Mouse (Mus musculus) MN1 (cell line): ENCODE results near the gene Ccdc3.
A peak's percentile ranks its signal among the peaks of the same experiment; 100 is the strongest.

ENCODE experiments used
- DNase-seq: peaks from one replicate; pipeline ENCODE4 v3.0.0-alpha.2; 2016; ENCODE audit warnings: low spot score

The Ccdc3 gene

GRCm38 (mm10) chr2:5161002-5161745 lies 23.6 kb downstream of the Ccdc3 start:
- DNase-seq: no peak

GRCm38 (mm10) chr2:5161908-5162674 lies 24.5 kb downstream of the Ccdc3 start:
- DNase-seq: no peak

- DNase-seq: no peak
These were observed 25.2 kb downstream of the Ccdc3 start for GRCm38 (mm10) chr2:5162756-5163155.

DNA sequence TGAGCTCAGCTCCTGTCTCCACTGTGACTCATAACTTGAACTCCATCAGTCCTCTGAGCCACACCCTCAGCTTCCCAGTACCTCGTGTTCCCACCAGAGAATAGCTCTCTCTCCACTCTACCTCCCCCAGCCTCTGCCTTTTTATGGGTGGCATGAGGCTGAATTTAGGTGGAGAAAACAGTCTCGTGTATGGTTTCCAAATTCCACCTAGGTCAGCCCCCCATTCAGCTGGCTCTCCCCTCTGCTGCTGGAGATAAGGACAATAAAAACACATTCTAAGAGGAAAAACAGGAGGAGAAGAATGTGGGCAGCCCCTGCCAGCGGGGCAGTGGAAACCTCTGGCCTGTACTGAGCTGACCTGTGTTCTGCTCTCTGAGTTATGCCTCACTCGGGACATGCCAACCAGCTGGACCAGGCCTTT lies 28.4 kb downstream of the Ccdc3 start:
- peak; percentile 14 for DNase-seq

DNA sequence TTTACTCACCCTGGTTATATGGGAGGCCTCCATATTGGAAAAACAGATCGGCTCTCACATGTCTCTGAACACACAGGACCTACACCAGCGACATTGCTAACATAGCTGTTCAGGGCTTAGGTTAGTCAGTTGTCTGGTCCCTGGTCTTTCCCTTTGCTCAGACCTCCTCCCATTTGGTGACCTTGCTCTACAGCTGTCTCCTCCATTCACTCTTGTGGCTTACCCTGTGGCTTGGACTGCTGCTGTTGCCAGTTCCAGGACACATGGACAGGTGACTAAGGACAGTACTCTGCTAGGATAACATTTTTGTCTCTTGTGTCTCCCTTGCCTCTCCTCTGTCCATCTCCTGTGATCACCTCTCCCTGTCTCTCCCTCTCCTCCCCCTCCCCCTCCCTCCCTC lies 29.2 kb downstream of the Ccdc3 start:
- no peak for DNase-seq

GRCm38 (mm10) chr2:5170815-5171214 lies 33.2 kb downstream of the Ccdc3 start:
- DNase-seq: no peak

DNA sequence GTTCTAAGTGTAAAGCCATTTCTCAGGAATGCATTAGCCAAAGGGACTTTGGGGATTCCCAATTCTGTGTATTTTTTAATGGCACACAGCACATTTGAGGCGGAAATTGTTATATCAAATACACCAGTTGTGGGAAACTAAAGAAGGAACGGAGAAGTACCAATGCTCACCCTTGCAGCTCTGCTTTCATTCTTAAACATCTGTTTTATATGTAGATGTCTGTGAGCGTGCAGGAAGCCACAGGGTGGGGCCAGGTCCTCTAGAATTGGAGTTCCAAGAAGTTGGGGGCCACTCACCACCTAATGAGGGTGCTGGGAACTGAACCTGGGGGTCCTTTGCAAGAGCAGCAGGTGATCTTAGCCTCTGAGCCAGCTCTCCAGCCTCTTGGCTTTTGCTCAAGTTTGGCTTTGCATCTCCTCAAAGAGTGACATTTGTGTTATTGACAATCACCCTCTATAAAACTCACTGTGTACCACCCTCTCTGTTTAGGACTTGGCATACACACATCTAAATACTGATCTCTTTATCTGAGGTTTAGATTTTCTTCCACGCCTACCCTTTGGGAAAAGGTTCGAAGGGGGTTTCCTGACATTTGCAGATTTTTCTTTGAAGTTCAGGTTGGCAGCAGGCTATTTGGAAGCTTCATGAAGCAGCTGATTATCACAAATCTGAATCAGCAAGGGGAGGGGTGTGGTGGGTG lies 33.9 kb downstream of the Ccdc3 start:
- DNase-seq: no peak

DNA sequence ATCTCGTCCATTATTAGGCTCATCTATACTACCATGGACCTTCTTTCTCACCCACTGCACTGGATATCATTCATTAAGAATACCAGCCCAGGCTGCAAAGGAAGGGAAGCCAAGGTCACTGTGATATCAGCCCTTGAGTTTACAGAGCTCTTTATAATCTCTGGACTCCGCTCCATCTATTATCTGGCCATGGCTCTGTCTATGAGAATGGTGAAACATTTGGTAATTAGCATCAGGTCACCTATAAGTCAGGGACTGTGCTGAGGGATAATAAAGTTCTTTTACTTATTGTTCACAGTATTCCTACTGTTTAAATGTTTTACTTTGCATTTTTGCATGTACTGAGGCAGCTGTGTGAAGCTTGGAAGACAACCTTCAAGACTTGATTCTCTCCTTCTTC lies 35.2 kb downstream of the Ccdc3 start:
- no peak for DNase-seq

DNA sequence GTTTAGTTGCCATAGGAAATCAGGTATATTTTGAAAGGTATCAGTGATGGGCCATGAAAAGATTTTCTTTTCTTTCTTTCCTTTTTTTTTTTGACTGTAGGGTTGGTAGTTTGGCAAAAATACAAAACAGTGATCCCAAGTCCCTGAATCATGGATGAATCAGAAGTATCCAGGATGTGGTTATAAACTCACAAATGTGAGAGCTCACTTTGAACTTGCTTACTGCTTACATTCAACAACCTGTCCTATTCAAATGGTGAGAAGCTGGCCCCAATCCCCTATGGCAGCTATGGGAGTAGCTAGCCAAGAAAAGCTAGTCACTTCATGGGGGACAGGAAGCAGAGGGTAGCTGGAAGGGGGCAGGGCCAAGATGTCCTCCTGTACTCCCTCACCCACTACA lies 37.1 kb downstream of the Ccdc3 start:
- no peak for DNase-seq

DNA sequence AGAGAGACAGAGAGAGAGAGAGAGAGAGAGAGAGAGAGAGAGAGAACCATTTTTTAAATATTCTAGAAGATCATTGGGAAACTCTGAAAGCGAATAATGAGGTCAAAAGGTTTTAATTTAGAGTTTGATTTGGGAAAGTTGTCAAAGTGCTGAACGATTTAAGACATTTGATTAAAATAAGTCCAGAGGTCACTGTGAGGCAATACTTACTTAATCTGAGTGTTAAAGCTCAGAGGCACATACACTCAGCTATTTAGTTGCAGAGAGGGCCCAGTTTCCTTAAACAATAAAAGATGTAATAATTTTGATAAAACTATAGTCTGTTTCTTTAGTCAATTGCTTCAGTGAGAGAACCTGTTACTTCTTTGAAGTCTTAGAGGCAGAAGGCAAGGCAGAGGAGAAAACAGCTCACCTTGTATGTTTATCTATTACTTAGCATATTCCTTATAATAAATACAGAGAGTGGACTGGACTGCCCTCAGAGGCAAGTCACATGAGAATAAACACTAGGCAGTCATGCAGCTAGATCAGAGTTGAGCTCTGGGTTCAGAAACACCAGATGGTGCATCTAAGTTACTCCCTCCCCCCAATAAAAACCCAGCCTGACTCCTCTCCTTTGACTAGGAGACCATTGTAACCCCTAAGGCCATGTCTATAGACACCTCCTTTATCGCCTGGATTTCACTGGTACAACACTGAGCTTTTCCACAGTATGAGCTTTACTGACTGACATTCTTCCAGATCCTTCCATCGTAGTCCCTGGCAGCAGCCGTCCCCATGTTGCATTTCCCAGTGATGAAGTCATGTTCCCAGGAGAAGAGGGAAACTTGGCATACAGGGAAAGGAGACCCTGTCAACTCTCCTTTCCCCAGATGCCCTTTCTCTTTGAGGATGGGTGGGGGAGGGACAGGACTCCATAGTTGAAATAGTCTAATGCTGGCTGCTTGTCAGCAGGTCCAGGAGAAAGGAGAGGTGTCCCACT lies 44.2 kb downstream of the Ccdc3 start:
- no peak for DNase-seq

- no peak for DNase-seq
These were observed 46.6 kb downstream of the Ccdc3 start for GRCm38 (mm10) chr2:5184166-5184565.

- no peak for DNase-seq
These were observed 48.1 kb downstream of the Ccdc3 start for GRCm38 (mm10) chr2:5185631-5186030.

- DNase-seq: no peak
These were observed 54.6 kb downstream of the Ccdc3 start for GRCm38 (mm10) chr2:5192156-5192555.

DNA sequence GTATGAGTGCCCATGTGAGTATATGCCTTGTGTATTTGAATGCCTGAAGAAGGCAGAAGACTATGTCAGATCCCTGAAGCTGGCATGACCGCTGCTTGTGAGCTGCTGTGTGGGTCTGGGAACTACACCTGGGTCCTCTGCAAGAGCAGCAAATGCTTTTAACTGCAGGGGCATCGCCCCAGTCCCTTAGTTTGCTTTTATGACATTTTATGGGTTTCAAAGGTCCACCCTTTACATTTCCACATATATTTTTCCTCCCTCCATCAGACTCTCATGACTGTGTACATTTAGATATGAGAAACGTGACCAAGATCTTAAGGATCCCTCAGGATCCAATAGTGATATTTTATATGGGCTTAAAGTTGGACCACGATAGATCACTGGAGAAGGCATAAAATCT lies 55.5 kb downstream of the Ccdc3 start:
- DNase-seq: no peak

DNA sequence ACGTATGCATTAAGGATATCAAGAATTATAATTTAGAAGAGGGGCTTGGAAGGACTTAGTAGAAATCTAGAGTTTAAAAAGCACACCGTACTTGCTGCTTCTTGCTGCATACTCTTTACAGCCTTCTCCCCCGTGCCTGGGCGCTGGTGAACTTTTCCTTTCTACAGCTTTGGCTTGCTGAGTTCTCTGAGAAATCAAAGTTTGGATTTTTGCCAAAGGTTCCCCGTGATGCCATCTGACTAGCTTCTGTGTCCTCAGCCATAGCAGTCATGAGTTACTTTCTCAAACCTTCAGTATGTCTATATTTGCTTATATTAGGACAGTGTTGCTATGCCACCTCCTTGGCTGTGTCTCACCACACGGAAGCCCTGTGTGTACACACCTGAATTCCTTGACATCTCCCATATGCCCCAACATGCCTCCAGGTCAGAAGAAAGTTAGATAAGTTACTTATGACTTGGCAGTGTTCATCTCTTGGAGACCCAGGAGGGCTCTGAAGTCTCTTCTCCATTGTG lies 57.2 kb downstream of the Ccdc3 start:
- peak; percentile 42 for DNase-seq

- DNase-seq: no peak
These were observed 59.9 kb downstream of the Ccdc3 start for GRCm38 (mm10) chr2:5197486-5197885.

- no peak for DNase-seq
These were observed 61.7 kb downstream of the Ccdc3 start for GRCm38 (mm10) chr2:5199289-5199688.

DNA sequence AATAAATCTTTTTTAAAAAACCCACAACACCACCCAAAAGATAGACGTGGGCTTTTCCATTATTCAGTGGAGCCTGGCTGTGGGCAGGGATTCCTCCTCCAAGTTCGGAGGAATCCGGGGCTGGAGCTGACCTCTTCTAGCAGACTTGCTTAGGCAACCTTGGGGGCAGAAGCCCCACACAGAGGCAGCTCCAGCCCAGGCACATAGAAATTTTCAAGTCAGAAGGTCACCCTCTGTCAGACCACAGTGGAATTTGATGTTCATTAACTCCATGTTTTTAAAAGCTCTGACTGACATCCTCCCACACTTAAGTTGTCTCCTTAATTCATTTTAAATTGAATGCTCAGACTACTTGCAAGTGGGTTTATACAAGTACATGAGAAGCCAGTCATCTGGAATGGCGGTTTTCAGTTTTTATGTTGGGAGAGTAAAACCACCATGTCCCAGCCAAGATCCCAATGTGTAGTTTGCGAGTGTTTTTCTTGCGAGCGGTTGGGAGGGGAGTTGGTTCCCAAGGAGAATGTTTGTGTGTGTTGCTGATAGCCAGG lies 63.3 kb downstream of the Ccdc3 start:
- DNase-seq: no peak

DNA sequence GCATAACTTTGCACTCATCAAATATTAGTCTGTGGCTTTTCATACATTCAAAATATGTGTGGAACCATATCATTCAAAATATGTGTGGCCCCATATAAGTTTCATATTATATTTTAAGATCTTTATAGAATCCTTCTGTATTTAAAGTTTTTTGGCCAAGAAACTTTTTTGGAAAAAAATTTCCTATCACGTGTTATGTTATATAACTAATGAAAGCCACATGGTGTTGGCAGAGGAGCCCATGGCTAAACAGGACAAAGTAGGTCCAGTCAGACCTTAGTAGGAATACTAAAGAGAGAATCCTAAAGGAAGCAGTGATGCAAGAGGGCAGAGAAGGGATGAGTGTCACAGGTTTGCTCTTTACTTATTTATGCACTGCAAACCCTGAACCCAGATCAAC lies 65.6 kb downstream of the Ccdc3 start:
- DNase-seq: no peak

GRCm38 (mm10) chr2:5204941-5205340 lies 67.4 kb downstream of the Ccdc3 start:
- DNase-seq: no peak

DNA sequence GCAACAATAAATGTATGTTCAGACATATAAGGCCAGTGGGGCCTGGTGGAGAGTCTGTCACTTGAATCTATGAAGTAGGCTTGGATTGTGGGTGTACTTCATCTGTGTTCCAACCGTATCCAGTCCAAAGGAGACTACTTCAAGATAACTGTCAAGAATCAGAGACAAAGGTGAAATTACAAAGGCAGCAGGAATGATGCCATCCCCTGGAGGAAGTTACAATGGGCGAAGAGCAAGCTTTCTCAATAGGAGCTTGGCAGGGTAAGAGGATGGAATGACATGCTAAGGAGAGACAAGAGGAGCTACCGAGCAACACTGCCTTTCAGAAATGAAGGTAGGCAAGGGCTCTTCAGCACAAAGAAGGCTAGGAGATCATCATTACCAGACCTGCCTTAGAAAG lies 69.1 kb downstream of the Ccdc3 start:
- no peak for DNase-seq
